Mouse (Mus musculus): ENCODE results near the gene Pax3. TPM values are rescaled to one million over a fixed set of nuclear protein-coding genes. Genes with fewer than 3 reads are reported as not detected.

The Pax3 gene
- total and polyA plus RNA-seq, 2 experiments from 2014 or later = 0.05 TPM; not detected in 1

GRCm38 (mm10) chr1:78057939-78058338, 139.0 kb downstream of the Pax3 start:
- ATAC-seq (ENCODE audit: insufficient read depth, low read depth) (no peak), DNase-seq (ENCODE audit: low spot score) (peak; percentile 17)
- Histone ChIP-seq H3K27me3 (ENCODE audit: control insufficient read depth, insufficient read depth, low read length) (no peaks in the 10 kb centered on the region), H3K36me3 (replicated peaks; ENCODE audit: control insufficient read depth, insufficient read depth, low read length) (no peaks in the 10 kb centered on the region), H3K4me1 (ENCODE audit: control insufficient read depth, insufficient read depth) (no peaks in the 10 kb centered on the region), H3K4me2 (ENCODE audit: low read depth, low read length) (no peak overlapping the region), H3K4me3 (ENCODE audit: low read depth, low read length) (no peak overlapping the region), H3K27ac (ENCODE audit: low read depth) (no peak overlapping the region), H3K9me3 (replicated peaks; ENCODE audit: control insufficient read depth, low read length) (no peaks in the 10 kb centered on the region), H3K9ac (replicated peaks; ENCODE audit: low read depth, low read length) (no peak overlapping the region)
- TF ChIP-seq CTCF (IDR thresholded peaks at IDR 0.05; ENCODE audit: low read depth) (no peak), EP300 (IDR thresholded peaks at IDR 0.05; ENCODE audit: low read depth) (no peak)
- WGBS = 27% methylated on average over 4 of the region's 4 CpGs

GRCm38 (mm10) chr1:78053677-78054076, 143.3 kb downstream of the Pax3 start:
- Histone ChIP-seq H3K27ac (ENCODE audit: low read depth) (no peak overlapping the region), H3K4me1 (ENCODE audit: control insufficient read depth, insufficient read depth) (no peaks in the 10 kb centered on the region), H3K9me3 (replicated peaks; ENCODE audit: control insufficient read depth, low read length) (no peaks in the 10 kb centered on the region), H3K9ac (replicated peaks; ENCODE audit: low read depth, low read length) (no peak overlapping the region), H3K4me3 (ENCODE audit: low read depth, low read length) (no peak overlapping the region), H3K4me2 (ENCODE audit: low read depth, low read length) (no peak overlapping the region), H3K27me3 (ENCODE audit: control insufficient read depth, insufficient read depth, low read length) (no peaks in the 10 kb centered on the region), H3K36me3 (replicated peaks; ENCODE audit: control insufficient read depth, insufficient read depth, low read length) (no peaks in the 10 kb centered on the region)
- 60% methylated on average over 6 of the region's 6 CpGs for WGBS
- TF ChIP-seq CTCF (IDR thresholded peaks at IDR 0.05; ENCODE audit: low read depth) = no peak
- TF ChIP-seq EP300 (IDR thresholded peaks at IDR 0.05; ENCODE audit: low read depth) = no peak
- no peak for DNase-seq (ENCODE audit: low spot score)
- ATAC-seq (ENCODE audit: insufficient read depth, low read depth) = no peak

Other genes with a start within 250 kb of the Pax3 start
- gene Sgpp2, start 113.2 kb upstream of the Pax3 start, total RNA-seq (2014; rRNA removed; ENCODE audit: low replicate concordance) = not detected in 2 replicates
- 0.07 TPM in 2 replicates for gene Sgpp2, start 113.2 kb upstream of the Pax3 start, polyA plus RNA-seq (2015; fragmentation: Nextera tagmentation; extraction: Ambion mirVana)

All from heart, postnatal 0 days (tissue).